Mouse (Mus musculus): ENCODE measurements around the gene Abat. TPM values are rescaled to one million over a fixed set of nuclear protein-coding genes. Genes with fewer than 3 reads are reported as not detected.

Abat gene
- total RNA-seq, 1 experiment = 4.3 TPM

GRCm38 (mm10) chr16:8610397-8610796 lies 97.2 kb downstream of the Abat start:
- in situ Hi-C loops (cut with MboI; ENCODE audit: low sequenced_read_pairs in 2 of 2, unreplicated experiment in 2 of 2) = no loop called here
- H3K27ac ChIP-seq (ENCODE audit: insufficient read depth, low read depth, low read length, poor library complexity, severe bottlenecking) = no peak overlapping the region
- no peak for DNase-seq (ENCODE audit: low read depth, low spot score)
- H3K4me1 ChIP-seq (ENCODE audit: control insufficient read depth in 2 of 2, insufficient read depth in 2 of 2, low read length in 2 of 2, poor library complexity in 1 of 2) = no peaks in the 10 kb centered on the region
- no peak for TF ChIP-seq ZC3H11A (IDR thresholded peaks at IDR 0.05; ENCODE audit: borderline replicate concordance, low read depth, low read length)
- no peaks in the 10 kb centered on the region for H3K9me3 ChIP-seq (ENCODE audit: control insufficient read depth, insufficient read depth, low read depth, low read length)
- H3K9ac ChIP-seq (ENCODE audit: insufficient read depth, low read depth, low read length, poor library complexity, severe bottlenecking) = no peak overlapping the region
- H3K4me3 ChIP-seq (ENCODE audit: insufficient read depth in 1 of 2, low read depth in 1 of 2, low read length in 2 of 2, poor library complexity in 1 of 2, severe bottlenecking in 1 of 2) = no peak overlapping the region
- no peaks in the 10 kb centered on the region for H3K36me3 ChIP-seq (ENCODE audit: control insufficient read depth, insufficient read depth, low read length, poor library complexity, severe bottlenecking)

DNA sequence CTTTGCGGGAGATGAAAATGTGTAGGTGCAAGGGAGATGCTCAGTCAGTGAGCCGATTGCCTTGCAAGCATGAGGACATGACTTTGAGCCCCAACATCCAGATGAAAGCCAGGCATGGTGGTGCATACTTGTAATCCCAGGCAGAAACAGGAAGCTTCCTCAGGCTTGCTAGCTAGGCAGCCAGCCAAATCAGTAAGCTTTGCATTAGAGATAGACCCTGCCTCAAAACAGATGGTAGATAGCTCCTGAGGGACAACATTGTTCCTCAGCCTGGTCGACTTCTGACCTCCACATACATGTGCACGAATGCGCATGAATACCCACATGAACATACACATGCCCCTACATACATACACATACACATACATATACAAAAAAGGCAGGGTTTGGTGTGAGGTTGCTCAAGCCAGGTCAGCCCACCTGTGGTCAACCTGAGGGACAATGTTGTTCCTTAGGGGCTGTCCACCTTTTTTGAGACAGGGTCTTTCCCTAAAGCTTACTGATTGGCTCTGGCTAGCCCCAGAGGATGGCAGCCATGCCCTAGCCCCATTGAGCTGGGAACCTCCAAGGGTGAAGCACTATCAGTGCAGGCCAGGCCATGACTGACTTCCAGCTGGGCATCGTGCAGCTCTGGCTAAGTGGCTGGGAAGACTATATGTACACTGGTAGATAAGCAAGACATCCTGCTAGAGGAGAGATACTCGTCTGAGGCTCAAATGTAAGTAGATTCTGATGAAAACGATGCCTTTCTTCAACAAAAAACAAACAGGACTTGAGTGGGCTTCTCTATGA lies 99.2 kb downstream of the Abat start:
- no peak for TF ChIP-seq ZC3H11A (IDR thresholded peaks at IDR 0.05; ENCODE audit: borderline replicate concordance, low read depth, low read length)
- no peak for TF ChIP-seq CHD2 (IDR thresholded peaks at IDR 0.05; ENCODE audit: low read depth, low read length)
- no peak for TF ChIP-seq HCFC1 (IDR thresholded peaks at IDR 0.05; ENCODE audit: borderline replicate concordance, insufficient read depth, low read length)
- no peak for TF ChIP-seq MAFK (IDR thresholded peaks at IDR 0.05; ENCODE audit: insufficient read depth, low read depth, low read length)
- no peak for TF ChIP-seq ZNF384 (IDR thresholded peaks at IDR 0.05; ENCODE audit: low read depth, low read length)
- in situ Hi-C loops (cut with MboI; ENCODE audit: low sequenced_read_pairs in 2 of 2, unreplicated experiment in 2 of 2) = no loop called here
- no peak overlapping the region for H3K4me3 ChIP-seq (ENCODE audit: insufficient read depth in 1 of 2, low read depth in 1 of 2, low read length in 2 of 2, poor library complexity in 1 of 2, severe bottlenecking in 1 of 2)
- no peak overlapping the region for H3K27ac ChIP-seq (ENCODE audit: insufficient read depth, low read depth, low read length, poor library complexity, severe bottlenecking)
- H3K36me3 ChIP-seq (ENCODE audit: control insufficient read depth, insufficient read depth, low read length, poor library complexity, severe bottlenecking) = no peaks in the 10 kb centered on the region
- H3K9me3 ChIP-seq (ENCODE audit: control insufficient read depth, insufficient read depth, low read depth, low read length) = no peaks in the 10 kb centered on the region
- H3K9ac ChIP-seq (ENCODE audit: insufficient read depth, low read depth, low read length, poor library complexity, severe bottlenecking) = no peak overlapping the region
- no peaks in the 10 kb centered on the region for H3K4me1 ChIP-seq (ENCODE audit: control insufficient read depth in 2 of 2, insufficient read depth in 2 of 2, low read length in 2 of 2, poor library complexity in 1 of 2)
- DNase-seq (ENCODE audit: low read depth, low spot score) = no peak

DNA sequence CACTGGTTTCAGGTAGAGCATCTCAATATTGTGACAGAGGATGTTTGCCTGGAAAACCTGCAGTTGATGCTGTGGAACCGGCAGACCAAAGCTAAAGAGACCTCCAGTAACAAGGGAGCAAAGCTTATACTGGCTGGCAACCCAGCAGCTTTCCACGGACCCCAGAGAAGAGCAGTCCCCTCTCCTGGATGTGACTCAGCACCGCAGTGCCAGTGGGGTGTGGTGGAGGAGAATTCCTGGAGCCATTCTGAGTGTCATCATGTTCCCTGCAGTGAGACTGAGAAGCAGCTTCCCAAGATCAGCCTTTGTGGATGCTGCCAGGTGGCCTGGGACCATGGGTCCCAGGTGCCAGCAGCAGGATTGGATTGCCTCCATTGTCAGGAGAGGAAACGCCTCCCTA lies 99.8 kb downstream of the Abat start:
- TF ChIP-seq HCFC1 (IDR thresholded peaks at IDR 0.05; ENCODE audit: borderline replicate concordance, insufficient read depth, low read length) (no peak), MAFK (IDR thresholded peaks at IDR 0.05; ENCODE audit: insufficient read depth, low read depth, low read length) (no peak), ZC3H11A (IDR thresholded peaks at IDR 0.05; ENCODE audit: borderline replicate concordance, low read depth, low read length) (no peak), ZNF384 (IDR thresholded peaks at IDR 0.05; ENCODE audit: low read depth, low read length) (no peak), CHD2 (IDR thresholded peaks at IDR 0.05; ENCODE audit: low read depth, low read length) (no peak)
- in situ Hi-C loops (cut with MboI; ENCODE audit: low sequenced_read_pairs in 2 of 2, unreplicated experiment in 2 of 2) = no loop called here
- no peaks in the 10 kb centered on the region for H3K9me3 ChIP-seq (ENCODE audit: control insufficient read depth, insufficient read depth, low read depth, low read length)

DNA sequence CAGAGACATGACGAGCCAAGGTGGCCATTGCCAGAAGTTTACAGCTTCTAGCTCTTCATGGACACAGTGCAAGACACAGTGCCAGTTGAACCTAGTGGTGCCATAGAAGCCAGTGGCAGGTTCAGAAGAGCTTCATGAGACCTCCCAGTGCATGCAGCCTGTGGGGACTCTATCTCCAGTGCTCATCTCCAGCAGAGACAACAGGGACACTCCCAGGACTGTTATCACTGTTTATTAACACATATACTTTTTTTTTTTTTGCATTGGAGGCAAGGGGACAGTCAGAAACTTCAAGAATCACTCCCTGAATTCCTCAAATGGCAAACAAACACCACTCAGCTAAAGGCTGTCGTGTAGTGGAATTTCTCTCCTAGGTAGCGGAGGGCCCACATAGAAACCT lies 100.2 kb downstream of the Abat start:
- in situ Hi-C loops (cut with MboI; ENCODE audit: low sequenced_read_pairs in 2 of 2, unreplicated experiment in 2 of 2) = no loop called here
- DNase-seq (ENCODE audit: low read depth, low spot score) = no peak
- Histone ChIP-seq H3K9me3 (ENCODE audit: control insufficient read depth, insufficient read depth, low read depth, low read length) (no peaks in the 10 kb centered on the region), H3K27ac (ENCODE audit: insufficient read depth, low read depth, low read length, poor library complexity, severe bottlenecking) (no peak overlapping the region), H3K4me3 (ENCODE audit: insufficient read depth in 1 of 2, low read depth in 1 of 2, low read length in 2 of 2, poor library complexity in 1 of 2, severe bottlenecking in 1 of 2) (no peak overlapping the region), H3K4me1 (ENCODE audit: control insufficient read depth in 2 of 2, insufficient read depth in 2 of 2, low read length in 2 of 2, poor library complexity in 1 of 2) (no peaks in the 10 kb centered on the region; a peak in 1 of 4 replicates), H3K36me3 (ENCODE audit: control insufficient read depth, insufficient read depth, low read length, poor library complexity, severe bottlenecking) (no peaks in the 10 kb centered on the region), H3K9ac (ENCODE audit: insufficient read depth, low read depth, low read length, poor library complexity, severe bottlenecking) (no peak overlapping the region)
- TF ChIP-seq MAFK (IDR thresholded peaks at IDR 0.05; ENCODE audit: insufficient read depth, low read depth, low read length) (no peak), ZC3H11A (IDR thresholded peaks at IDR 0.05; ENCODE audit: borderline replicate concordance, low read depth, low read length) (no peak), ZNF384 (IDR thresholded peaks at IDR 0.05; ENCODE audit: low read depth, low read length) (no peak), CHD2 (IDR thresholded peaks at IDR 0.05; ENCODE audit: low read depth, low read length) (no peak), HCFC1 (IDR thresholded peaks at IDR 0.05; ENCODE audit: borderline replicate concordance, insufficient read depth, low read length) (no peak)

More for the DNA sequence above, 99.8 kb downstream of the Abat start:
- no peak for DNase-seq (ENCODE audit: low read depth, low spot score)
- no peaks in the 10 kb centered on the region for H3K36me3 ChIP-seq (ENCODE audit: control insufficient read depth, insufficient read depth, low read length, poor library complexity, severe bottlenecking)
- no peak overlapping the region for H3K27ac ChIP-seq (ENCODE audit: insufficient read depth, low read depth, low read length, poor library complexity, severe bottlenecking)
- no peak overlapping the region for H3K4me3 ChIP-seq (ENCODE audit: insufficient read depth in 1 of 2, low read depth in 1 of 2, low read length in 2 of 2, poor library complexity in 1 of 2, severe bottlenecking in 1 of 2)
- H3K9ac ChIP-seq (ENCODE audit: insufficient read depth, low read depth, low read length, poor library complexity, severe bottlenecking) = no peak overlapping the region
- no peaks in the 10 kb centered on the region for H3K4me1 ChIP-seq (ENCODE audit: control insufficient read depth in 2 of 2, insufficient read depth in 2 of 2, low read length in 2 of 2, poor library complexity in 1 of 2)
